Mouse (Mus musculus) yolk sac, embryonic 10.5 days (tissue): ENCODE results near the gene Tm4sf5.

ENCODE experiments used
- DNase-seq: peaks from one replicate; pipeline ENCODE4 v3.0.0-alpha.2; 2017; ENCODE audit warnings: low spot score

Tm4sf5 gene

DNA sequence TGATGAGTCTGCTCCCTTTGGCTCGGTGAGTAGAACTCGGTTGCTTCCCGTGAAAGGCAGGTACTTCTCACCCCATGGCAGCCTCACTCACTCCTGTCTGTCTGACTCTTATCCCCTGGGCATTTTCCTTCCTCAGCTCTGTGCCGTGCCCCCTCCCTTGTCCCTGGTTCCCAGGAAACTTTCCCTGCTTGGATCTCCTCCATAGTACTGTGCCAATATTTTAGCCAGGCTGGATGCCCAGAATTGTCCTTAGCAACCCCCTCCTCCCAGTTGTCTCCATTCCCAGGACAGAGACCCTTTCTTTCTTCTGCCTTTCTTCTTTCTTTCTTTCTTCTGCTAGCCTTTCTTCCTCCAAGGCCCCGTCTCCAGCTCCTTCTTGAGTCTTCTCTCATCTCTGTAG is 36.4 kb downstream of the Tm4sf5 start:
- no peak for DNase-seq

DNA sequence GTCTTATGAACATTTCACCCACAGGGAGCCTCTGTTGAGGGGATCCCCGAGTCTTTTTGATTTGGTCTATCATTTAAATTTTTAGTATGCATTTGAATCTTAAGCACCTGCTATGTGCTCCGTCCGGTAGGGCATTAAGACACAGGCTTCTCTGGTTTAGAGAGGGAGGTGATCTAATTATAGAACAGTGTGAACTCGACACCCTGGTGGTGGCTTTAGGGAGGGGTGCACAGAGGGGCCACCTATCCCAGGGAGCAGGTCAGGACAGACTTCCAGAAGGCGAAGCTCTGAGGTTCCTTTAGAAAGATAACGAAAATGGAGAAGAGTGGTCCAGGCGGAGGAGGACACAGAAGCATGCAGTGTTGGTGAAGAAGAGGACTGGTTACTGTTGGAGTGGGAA is 39.5 kb downstream of the Tm4sf5 start:
- DNase-seq: no peak

DNA sequence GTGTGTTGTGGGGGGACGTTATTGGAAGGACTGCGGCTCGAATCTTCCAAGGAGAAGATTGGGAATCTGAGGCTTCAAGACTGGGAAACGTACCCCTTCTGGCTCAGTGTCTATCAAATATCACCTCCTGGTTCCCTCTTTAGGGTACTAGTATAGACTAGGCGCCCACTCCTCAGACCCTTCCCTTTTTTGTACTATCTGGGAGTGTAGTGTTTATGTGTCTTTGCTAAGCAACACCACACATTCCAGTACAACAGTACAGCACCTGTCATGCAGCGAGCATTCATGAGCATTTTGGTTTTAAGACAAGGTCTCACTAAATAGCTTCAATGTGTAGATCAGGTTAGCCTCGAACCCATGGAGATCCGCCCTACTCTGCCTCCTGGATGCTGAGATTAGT is 46.5 kb downstream of the Tm4sf5 start:
- no peak for DNase-seq

GRCm38 (mm10) chr11:70553940-70554339 is 48.9 kb downstream of the Tm4sf5 start:
- DNase-seq: no peak

GRCm38 (mm10) chr11:70557545-70557944 is 52.5 kb downstream of the Tm4sf5 start:
- no peak for DNase-seq
